Mouse (Mus musculus) kidney, adult 2 months (tissue): ENCODE results near the gene Xylt1. TPM values are rescaled to one million over a fixed set of nuclear protein-coding genes. Genes with fewer than 3 reads are reported as not detected.

Experiments used
- DNase-seq: peaks from one replicate; pipeline ENCODE4 v3.0.0; 2021
- H3K27ac ChIP-seq: fragments of 200-500 bp; 2 replicates; pipeline ENCODE4 v1.5.1; 2012; ENCODE audit warnings: low read depth, low read length, control low read depth, inconsistent platforms; ENCODE audit not compliant: insufficient read depth
- H3K27me3 ChIP-seq: fragments of 200-500 bp; replicated peaks from 2 replicates; pipeline ENCODE4 v1.6.1; 2012; ENCODE audit warnings: mild to moderate bottlenecking, moderate library complexity, low read length, inconsistent platforms; ENCODE audit not compliant: control insufficient read depth, insufficient read depth
- H3K36me3 ChIP-seq: fragments of 200-500 bp; 2 replicates; pipeline ENCODE4 v1.6.1; 2012; ENCODE audit warnings: mild to moderate bottlenecking, moderate library complexity, low read length, inconsistent platforms; ENCODE audit not compliant: control insufficient read depth, insufficient read depth
- H3K4me1 ChIP-seq: fragments of 200-500 bp; 2 replicates; pipeline ENCODE4 v1.6.1; 2011; ENCODE audit warnings: low read length; ENCODE audit not compliant: control insufficient read depth, insufficient read depth
- H3K4me3 ChIP-seq: fragments of 200-500 bp; 2 replicates; pipeline ENCODE4 v1.5.1; 2011; ENCODE audit warnings: mild to moderate bottlenecking, low read depth, low read length, control low read depth; ENCODE audit not compliant: insufficient read depth
- CTCF ChIP-seq: fragments of 200-500 bp; conservative IDR thresholded peaks from 2 replicates; pipeline ENCODE4 v1.5.1; 2011; ENCODE audit warnings: low read depth, mild to moderate bottlenecking, control low read depth, low read length, moderate library complexity, mixed read lengths; ENCODE audit not compliant: insufficient read depth, insufficient read length
- POLR2A ChIP-seq: fragments of 200-500 bp; IDR thresholded peaks from one replicate; pipeline ENCODE4 v1.6.1; 2011; ENCODE audit warnings: low read depth, low read length, control low read depth
- WGBS: fragments of 180-500 bp; shearing (Covaris S2); methylation state at CpG from one replicate; pipeline ENCODE4 v1.1.7; 2018; 5-methylcytosine and 5-hydroxymethylcytosine counted together
- polyA plus RNA-seq: library from polyadenylated mRNA; depleted of rRNA; stranded (reverse); fragments of >200 nt; gene quantifications from 2 replicates; pipeline ENCODE4 v1.2.3, GENCODE M21; 2012

Gene Xylt1
- polyA plus RNA-seq, 1 experiment, result 6.1 TPM

DNA sequence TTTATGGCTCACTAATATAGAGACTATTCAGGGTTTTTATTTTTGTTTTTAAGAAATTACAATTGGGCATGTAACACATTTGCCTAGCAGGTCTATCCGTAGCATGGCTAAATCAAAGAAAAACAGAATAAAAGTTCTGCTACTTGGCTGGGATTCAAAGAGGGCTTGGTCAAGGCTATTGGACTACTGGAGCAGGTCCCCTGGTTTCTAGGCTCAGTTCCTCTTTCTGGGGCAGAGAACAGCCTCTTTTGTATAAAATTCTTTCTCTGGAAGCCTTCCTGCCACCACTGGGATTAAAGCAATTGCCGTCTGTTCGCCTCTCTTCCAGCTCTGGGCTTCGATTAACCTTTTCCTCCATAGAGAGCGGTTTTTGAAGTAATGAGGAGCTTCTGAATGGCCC, 100.1 kb downstream of the Xylt1 start:
- H3K27me3 ChIP-seq, result no peaks in the 10 kb centered on the region
- no peak overlapping the region for H3K27ac ChIP-seq
- no peak for DNase-seq
- 82% methylated on average over 5 of the region's 5 CpGs for WGBS
- no peak overlapping the region for H3K4me3 ChIP-seq
- H3K4me1 ChIP-seq, result peaks cover 3% of the 10 kb centered on the region; the same call in 1 of the 2 replicates
- H3K36me3 ChIP-seq, result no peaks in the 10 kb centered on the region
- TF ChIP-seq CTCF (no peak), POLR2A (no peak)

DNA sequence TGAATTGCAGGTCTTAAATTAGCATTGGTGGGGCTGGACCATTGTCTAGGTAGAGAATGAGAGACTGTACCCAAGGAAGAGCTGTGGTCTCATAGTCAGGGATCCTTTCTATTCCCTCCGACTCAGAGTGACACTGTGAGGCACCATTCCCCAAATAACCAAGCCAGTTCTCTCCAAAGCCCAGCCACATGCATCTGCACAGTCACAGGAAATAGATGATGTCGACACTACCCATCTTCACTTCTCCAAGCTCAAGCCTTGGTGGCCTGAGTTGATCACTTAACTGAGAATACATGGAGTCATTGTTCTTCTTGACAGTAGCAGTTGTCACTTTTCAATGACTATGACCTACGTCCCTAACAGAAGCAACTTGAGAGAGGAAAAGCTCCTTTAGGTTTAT, 100.6 kb downstream of the Xylt1 start:
- Histone ChIP-seq H3K36me3 (no peaks in the 10 kb centered on the region), H3K4me3 (no peak overlapping the region), H3K27ac (no peak overlapping the region), H3K27me3 (no peaks in the 10 kb centered on the region), H3K4me1 (peaks cover 3% of the 10 kb centered on the region; the same call in 1 of the 2 replicates)
- TF ChIP-seq CTCF, result no peak
- TF ChIP-seq POLR2A, result no peak
- WGBS, result 91% methylated on average over 3 of the region's 3 CpGs
- DNase-seq, result no peak

DNA sequence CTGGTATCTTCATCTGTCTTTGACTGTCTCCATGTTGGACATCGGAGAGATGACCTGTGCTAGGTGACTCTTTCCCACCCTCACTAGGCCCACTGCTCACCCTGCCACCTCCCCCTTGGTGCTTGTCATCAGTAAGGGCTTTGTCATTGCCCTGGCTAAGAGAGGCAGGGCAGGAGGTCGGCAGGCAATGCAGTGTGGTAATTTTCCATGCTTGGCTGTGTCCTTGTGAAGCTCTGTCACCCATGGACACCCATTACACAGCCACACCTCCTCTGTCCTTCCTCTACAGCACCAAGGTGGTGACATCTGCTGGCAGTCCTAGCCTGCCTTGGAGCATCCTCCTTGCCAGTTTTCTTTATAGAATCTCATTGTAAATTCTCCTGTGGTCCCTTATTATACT, 101.9 kb downstream of the Xylt1 start:
- no peaks in the 10 kb centered on the region for H3K27me3 ChIP-seq
- no peaks in the 10 kb centered on the region for H3K36me3 ChIP-seq
- no peak overlapping the region for H3K27ac ChIP-seq
- peaks cover 3% of the 10 kb centered on the region; the same call in 1 of the 2 replicates for H3K4me1 ChIP-seq
- WGBS, result 70% methylated on average over 2 of the region's 2 CpGs
- TF ChIP-seq CTCF, result no peak
- no peak for TF ChIP-seq POLR2A
- no peak overlapping the region for H3K4me3 ChIP-seq
- no peak for DNase-seq

DNA sequence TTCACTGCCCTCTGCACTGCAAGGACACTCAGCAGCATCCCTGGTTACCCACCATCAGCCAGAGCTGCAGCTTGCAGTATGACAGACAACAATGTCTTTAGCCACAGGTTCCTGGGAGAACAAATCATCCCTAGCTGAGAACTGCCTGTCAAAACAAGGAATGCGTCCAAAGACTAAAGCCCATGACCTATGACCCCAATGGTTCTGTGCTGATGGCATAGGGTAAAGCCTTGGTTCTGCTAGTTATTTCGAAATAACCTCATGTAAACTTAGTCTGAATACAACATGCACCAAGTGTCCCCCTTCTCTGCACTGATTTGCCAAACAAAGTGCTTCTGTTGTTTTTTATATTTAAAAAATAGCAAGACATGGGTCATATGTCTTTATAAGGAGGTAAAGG, 103.8 kb downstream of the Xylt1 start:
- DNase-seq, result no peak
- Histone ChIP-seq H3K4me1 (peaks cover 4% of the 10 kb centered on the region; the same call in 1 of the 2 replicates), H3K27me3 (no peaks in the 10 kb centered on the region), H3K36me3 (no peaks in the 10 kb centered on the region), H3K4me3 (no peak overlapping the region), H3K27ac (no peak overlapping the region)
- TF ChIP-seq CTCF (no peak), POLR2A (no peak)
- WGBS, result 65% methylated on average over 2 of the region's 2 CpGs

DNA sequence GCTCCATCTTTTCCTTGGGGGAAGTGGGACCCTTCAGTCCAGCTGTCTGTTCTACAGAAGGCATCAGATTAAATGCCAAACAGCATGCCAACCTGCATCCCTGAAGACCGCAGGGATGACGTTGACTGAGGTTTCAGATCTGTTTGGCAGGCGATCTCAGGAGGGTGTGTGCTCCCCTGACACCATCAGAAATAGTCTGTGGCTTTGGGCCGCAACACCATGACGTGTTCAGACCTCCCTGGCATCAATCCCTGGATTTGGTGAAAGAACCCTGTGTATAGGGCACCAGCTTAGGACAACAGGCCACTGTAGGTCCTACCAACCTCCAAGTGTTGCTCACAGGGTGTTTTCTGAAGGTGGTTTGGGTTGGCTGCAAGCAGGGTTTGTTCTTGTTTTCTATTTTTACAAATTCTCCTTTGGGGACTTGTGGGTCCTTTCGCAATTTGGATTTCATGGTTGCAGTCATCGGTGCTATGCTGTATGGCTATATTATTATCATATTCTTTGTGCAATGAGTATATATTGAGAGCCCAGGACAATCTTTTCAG, 104.3 kb downstream of the Xylt1 start:
- no peaks in the 10 kb centered on the region for H3K36me3 ChIP-seq
- peaks cover 7% of the 10 kb centered on the region; the same call in 1 of the 2 replicates for H3K4me1 ChIP-seq
- 90% methylated on average over 7 of the region's 7 CpGs for WGBS
- H3K27me3 ChIP-seq, result no peaks in the 10 kb centered on the region
- H3K4me3 ChIP-seq, result no peak overlapping the region
- no peak for TF ChIP-seq CTCF
- no peak for TF ChIP-seq POLR2A
- no peak overlapping the region for H3K27ac ChIP-seq
- DNase-seq, result no peak

DNA sequence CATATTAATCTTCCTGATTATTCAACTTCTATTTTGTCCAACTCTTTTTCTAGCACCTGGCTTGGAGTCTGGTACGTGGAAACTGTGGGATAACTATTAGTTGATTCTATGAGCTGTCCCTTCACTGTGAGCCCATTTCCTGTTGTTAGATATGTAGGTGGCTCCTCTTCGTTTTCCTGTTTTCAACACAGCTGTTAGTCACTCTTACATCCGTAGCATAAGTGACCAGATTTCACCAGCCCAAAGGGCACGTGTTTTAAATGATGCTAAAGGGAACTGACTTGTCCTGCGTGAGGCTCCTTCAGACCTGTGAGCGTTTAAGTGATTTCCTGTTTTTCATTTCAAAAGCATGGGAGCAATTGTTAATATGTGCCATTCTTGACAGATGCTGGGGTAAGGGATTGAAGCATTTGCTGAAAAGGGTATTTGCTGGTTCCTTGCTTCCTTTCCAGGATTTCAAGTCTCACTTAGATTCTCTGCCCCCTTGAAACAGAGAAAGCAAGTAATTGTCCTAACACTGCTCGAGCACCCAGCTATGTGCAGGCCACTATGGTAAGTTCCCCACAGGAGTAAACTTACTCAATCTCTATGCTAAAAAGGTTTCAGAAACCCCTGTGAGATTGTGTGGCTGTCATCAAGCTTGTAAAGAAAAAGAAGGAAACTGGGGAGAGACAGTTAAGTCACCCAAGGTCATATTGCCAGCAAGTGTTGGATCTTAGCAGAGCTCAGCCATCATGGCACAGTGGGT, 105.8 kb downstream of the Xylt1 start:
- no peak for TF ChIP-seq CTCF
- TF ChIP-seq POLR2A, result no peak
- H3K27ac ChIP-seq, result no peak overlapping the region; the same call in 1 of the 2 replicates
- H3K27me3 ChIP-seq, result no peaks in the 10 kb centered on the region
- peaks cover 4% of the 10 kb centered on the region; the same call in 1 of the 2 replicates for H3K4me1 ChIP-seq
- no peak overlapping the region for H3K4me3 ChIP-seq
- no peaks in the 10 kb centered on the region for H3K36me3 ChIP-seq
- WGBS, result 67% methylated on average over 7 of the region's 7 CpGs
- no peak for DNase-seq

DNA sequence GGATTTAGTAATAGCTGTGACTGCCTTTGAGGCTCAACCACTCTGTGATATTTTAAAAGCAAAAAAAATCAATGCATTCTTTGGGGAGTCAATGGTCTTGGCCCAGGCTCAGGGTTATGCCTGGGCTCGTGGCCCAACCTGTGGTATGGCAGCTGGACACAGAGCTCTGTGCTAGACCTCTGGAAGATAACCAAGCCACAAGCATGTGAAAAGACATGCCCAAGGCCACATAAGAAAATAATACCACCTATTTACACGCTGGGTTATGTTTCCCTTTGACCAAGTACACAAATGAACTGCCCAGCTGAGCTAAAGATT, 106.4 kb downstream of the Xylt1 start:
- DNase-seq, result no peak
- Histone ChIP-seq H3K27me3 (no peaks in the 10 kb centered on the region), H3K27ac (no peak overlapping the region), H3K36me3 (no peaks in the 10 kb centered on the region), H3K4me1 (peaks cover 4% of the 10 kb centered on the region; the same call in 1 of the 2 replicates), H3K4me3 (no peak overlapping the region)
- no peak for TF ChIP-seq POLR2A
- no peak for TF ChIP-seq CTCF
- 83% methylated on average over 2 of the region's 2 CpGs for WGBS
